Mouse (Mus musculus) forebrain, embryonic 10.5 days (tissue): ENCODE results near the gene Cav1. TPM values are rescaled to one million over a fixed set of nuclear protein-coding genes. Genes with fewer than 3 reads are reported as not detected.

Source experiments
- polyA plus RNA-seq: library from polyadenylated mRNA; unstranded; fragments of >200 nt; fragmentation: Nextera tagmentation; extraction: Ambion mirVana; gene quantifications from 2 replicates; pipeline ENCODE4 v1.2.1, GENCODE M21; 2016

The Cav1 gene
- polyA plus RNA-seq, 1 experiment from 2014 or later = 5.6 TPM

Other genes starting within 250 kb of the Cav1 start
- gene Tes, start 241.2 kb upstream of the Cav1 start, polyA plus RNA-seq = 41.2 and 43.1 TPM in 2 replicates
- gene Cav2, start 25.1 kb upstream of the Cav1 start, polyA plus RNA-seq = 4.4 and 4.8 TPM in 2 replicates
- gene Met, start 157.5 kb downstream of the Cav1 start, polyA plus RNA-seq = 0.81 and 0.82 TPM in 2 replicates